Mouse (Mus musculus): ENCODE data around the gene Kat6b. TPM values are rescaled to one million over a fixed set of nuclear protein-coding genes. Genes with fewer than 3 reads are reported as not detected.
"Not testable (repeated sequence)": the region's sequence is repeated elsewhere in the genome, so short reads cannot be mapped to it uniquely, and the experiment has no call there.

The Kat6b gene
- total RNA-seq (2021) = 10 to 100 TPM; 33.4 to 37.3 TPM
- 9.5 and 12.3 TPM in 2 replicates for polyA plus RNA-seq (2012; rRNA removed)
- long read RNA-seq = 0 reads

DNA sequence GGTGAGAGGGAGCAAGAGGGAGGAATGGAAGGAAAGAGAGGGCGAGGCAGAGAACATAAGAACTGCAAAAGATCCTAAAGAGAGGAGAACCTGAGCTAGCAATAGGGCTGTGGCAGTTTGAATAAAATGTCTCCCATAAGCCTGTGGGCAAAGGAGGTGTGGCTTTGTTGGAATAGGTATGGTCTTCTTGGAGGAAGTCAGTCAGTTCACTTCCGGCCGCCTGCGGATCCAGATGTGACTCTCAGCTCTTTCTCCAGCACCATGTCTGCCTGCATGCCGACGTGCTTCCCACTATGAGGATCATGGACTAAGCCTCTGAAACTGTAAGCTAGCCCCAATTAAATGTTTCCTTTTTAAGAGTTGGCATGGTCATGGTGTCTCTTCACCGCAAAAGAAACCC, at the start of gene Kat6b:
TSS of gene Kat6b (plus strand) at position 204 of the 400 bp plus-strand sequence.
- no peak for DNase-seq

DNA sequence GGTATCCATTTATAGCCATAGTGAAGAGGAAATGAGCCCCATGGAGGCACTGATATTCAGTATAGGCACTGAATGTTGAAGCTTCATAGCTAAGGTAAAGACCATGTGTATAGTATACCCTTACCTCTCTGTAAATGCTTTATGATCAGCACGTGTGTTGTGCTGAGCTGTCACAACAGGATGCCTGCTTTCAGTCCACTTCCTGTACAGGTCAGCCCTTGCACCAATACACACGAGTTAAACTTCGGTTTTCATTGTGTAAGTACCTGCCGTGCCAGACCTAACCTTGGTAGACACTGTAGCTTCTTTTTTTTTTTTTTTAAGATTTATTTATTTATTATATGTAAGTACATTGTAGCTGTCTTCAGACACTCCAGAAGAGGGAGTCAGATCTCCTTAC, 47.8 kb upstream of the Kat6b start:
- DNase-seq = no peak

DNA sequence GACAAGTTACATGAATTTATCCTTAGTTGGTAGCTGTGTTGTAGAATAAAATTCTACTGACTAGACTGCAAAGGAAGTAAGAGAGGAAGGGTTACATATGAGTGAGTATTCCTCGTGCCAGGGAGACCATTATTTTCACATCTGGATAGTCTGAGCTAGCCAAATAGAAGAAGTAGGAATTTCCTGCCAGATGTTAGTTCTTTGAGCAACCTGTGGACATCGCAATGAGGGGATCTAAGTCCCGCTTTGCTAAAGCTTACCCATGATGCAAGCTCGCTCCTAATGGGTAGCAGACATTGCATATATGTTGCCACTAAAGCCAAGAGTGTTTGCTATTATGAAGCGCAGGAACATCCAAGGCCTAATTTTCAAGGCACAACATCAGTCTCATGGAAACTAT, 47.2 kb upstream of the Kat6b start:
- no peak for DNase-seq

DNA sequence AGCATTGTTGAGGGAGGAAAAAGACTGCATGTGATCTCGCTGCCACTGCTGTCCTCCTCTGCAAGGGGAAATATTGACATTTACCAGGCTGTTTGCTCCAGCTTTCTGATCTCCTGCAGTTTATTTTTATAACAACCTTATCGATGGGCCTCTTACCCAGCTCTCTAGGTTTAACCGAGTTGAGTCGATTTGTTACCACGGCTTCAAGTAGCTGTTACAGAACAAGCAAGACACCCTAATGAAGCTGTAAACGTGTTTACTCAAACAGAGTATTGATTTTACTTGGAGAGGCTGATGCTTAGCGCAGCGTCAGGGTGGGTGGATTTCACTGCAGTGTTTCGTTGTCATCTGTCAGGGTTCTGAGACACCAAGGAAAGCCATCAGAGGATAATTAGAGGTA, 46.5 kb upstream of the Kat6b start:
- DNase-seq = no peak

DNA sequence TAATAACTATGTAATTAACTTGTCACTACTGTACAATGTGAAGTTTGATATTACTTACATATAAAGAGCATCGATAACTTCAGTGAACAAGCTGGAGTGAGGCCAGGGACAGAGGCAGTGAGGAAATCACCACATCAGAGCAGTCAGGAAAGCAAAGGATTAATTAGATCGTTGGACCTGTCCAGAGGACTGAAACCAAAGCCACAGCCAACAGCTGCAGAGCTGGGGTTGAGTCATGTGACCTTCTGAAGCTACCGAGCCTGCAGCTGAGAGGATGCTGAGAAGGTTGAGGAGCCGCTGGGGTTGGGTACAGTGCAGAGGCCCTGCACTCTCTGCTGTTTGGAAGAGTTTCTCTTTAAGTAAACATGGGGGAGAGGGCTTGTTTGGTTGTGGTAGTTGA, 41.4 kb upstream of the Kat6b start:
- peak; percentile 57 for DNase-seq

DNA sequence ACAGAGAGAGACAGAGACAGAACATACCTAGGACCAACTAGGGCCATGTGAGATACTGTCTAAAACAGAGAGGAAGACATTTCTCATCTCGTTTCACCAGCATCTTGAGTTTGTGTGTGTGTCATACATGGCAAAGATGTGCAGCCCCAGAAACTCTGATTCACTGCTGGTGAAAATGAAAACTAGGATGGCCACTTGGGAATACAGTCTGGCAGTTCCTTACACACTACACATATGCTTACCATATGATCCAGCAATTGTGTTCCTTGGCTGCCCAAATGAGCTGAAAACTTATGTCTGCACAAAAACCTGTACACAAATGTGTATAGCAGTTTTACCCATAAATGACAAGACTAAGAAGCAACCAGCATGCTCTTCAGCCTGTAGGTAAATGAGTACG, 40.7 kb upstream of the Kat6b start:
- DNase-seq = no peak

- no peak for DNase-seq
These were observed 39.3 kb upstream of the Kat6b start for GRCm38 (mm10) chr14:21441772-21442533.

DNA sequence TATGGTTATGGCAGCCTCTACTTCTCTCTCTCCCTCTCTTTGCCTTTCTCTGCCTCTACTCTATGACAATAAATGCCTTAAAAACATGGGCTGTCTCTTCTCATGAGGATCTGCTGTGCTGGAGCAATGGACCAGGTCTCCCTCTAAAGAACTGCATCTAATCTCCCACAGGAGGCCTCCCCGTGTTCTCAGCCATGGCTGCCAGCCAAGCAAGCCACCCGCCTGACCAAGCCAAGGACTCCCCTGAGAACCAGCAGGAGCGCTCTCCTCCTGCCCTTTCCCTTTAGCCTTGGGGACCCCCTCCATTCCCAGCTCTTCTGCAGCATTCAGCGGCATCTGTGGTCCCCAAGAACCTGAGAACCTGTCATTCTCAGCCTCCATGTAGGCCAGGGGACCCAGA, 28.7 kb upstream of the Kat6b start:
- peak; percentile 61 for DNase-seq

GRCm38 (mm10) chr14:21453896-21454295, 27.3 kb upstream of the Kat6b start:
- DNase-seq = no peak

DNA sequence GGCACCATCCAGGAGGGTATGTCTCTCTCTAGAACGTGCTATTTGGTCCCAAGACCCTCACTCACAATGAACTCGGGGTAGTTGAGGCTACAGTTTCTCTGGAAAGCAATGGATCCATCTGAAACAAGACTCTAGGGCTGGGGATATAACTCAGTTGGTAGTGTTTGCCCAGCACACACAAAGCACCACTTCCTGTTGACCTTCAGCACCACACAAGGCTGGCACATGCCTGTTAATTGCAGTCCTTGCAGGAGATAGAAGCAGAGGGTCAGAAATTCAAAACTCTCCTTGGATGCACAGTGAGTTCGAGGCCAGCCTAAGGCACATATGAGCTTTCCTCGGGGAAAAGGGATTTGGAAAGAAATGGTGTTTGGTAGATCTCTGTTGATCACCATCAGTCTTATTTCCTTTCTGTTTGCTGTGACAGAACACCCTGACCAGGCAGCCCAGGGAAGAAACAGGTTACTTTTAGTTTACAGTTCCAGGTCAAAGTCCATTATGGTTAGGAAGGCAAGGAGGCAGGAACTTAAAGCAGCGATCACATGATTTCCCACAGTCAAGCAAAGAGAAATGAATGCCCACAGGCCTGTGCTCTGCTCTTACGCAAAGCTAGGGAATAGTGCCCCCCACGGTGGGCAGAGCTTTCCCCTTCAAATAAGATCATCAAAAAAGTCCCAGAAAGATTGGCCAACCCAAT, 25.4 kb upstream of the Kat6b start:
- DNase-seq = no peak

- DNase-seq = peak; percentile 55
These were observed 24.7 kb upstream of the Kat6b start for GRCm38 (mm10) chr14:21456526-21456925.

DNA sequence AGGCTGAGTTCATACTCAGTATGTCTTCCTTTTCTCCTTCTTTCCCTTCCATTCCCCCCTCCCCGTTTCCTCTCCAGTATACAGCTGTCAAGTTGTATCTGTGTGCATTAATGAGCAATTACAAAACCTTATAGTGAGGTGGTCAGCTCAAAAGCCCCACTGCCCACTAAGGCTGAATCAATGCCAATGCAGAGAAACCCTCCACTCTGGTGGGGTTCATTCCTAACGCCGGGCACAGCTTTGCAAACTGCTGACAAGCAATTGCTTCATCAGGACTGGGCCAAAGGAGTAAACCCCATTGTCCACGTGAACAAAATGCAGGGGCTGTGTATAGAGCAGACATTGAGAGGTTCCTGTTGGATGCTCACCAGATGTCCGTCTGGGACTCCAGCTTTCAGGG, 23.4 kb upstream of the Kat6b start:
- no peak for DNase-seq

GRCm38 (mm10) chr14:21458696-21459095, 22.5 kb upstream of the Kat6b start:
- no peak for DNase-seq

DNA sequence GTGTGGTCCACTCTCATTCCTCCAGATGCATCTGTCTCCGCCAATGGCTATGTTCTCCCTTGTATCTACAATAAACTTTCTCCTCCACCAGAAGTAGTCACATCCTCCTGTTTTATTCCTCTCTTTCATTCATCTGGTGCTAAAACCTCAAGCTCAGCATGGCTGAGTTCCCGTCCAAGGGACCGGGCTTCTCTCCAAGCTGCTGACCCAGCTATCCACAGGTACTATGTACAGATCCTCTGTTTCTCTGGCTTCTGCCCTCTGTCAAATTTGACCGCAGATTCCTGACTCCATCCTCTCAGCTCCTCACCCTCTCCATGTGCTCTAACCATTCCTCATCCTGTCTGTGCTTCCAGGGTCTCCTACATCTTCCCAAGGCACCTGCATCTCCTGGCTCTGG, 22.1 kb upstream of the Kat6b start:
- no peak for DNase-seq

GRCm38 (mm10) chr14:21462398-21462797, 18.8 kb upstream of the Kat6b start:
- DNase-seq = peak; percentile 41

DNA sequence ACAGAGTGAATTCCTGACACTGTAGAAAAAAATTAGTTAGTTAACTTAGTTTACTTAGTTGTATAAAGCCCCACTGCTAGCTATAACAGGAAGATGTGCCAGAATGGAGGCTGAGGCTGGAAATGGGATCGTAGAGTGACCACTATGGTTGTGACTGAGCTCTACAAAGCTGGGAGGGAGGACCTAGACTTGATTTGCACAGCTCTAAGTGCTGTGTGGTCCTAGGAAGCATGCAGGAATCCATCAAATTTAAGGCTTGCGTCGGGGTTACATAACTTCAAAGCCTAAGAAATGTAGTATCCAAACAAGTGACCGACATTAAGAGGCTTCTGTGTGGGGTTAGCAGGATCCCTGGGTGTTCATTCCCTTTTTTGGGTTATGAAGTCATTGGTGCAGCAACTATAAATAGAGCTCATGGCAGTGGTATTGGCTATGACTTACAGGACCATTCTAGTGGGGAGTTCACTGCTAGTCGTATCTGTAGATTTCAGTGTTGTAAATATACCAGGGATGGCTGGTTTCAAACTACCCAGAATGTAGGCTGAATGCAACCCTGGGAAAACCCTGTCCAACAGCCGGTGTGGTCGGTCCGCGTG, 18.0 kb upstream of the Kat6b start:
- DNase-seq = no peak

DNA sequence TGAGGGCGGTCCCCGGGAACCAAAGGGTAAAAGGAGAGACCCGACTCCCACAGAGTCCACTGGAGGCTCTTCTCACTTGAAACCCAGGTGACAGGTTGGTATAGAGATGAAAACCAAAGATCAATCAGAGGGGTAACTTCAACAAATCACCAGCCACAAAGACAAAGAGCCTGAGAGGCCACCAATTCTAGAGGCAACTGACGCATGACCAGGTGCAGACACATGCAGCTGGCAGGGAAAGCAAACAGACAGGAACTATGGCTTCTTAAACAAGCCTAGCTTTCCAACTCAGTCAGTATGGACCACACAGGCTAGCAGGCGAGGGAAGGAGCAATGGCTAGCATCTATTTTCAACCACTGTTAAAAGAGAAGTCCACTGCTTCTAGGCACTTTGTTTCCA, 10.8 kb upstream of the Kat6b start:
- no peak for DNase-seq

- DNase-seq = no peak
These were observed 9.3 kb upstream of the Kat6b start for GRCm38 (mm10) chr14:21471975-21472374.

DNA sequence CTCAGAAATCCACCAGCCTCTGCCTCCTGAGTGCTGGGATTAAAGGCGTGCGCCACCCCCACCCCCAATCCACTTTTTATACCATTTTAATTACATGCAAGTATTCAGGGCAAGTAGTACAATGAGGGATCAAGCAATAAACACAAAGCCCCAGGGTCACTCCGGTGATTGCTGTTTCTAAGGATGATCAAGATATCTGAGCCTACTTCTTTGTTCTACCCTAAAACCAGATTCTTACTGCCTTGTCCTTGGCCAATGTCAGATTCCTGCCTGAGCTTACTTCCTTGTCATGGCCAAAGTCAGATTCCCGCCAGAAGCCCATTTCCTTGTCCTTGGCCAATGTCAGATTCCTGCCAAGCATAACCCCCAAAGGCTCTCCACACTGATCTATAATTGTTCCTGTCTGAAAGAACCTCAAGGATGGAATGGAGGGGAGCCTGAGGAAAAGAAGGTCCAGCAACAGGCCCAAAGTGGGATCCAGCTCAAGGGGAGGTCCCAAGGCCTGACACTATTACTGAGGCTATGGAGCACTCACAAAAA, 6.6 kb upstream of the Kat6b start:
- not testable (repeated sequence) for DNase-seq

DNA sequence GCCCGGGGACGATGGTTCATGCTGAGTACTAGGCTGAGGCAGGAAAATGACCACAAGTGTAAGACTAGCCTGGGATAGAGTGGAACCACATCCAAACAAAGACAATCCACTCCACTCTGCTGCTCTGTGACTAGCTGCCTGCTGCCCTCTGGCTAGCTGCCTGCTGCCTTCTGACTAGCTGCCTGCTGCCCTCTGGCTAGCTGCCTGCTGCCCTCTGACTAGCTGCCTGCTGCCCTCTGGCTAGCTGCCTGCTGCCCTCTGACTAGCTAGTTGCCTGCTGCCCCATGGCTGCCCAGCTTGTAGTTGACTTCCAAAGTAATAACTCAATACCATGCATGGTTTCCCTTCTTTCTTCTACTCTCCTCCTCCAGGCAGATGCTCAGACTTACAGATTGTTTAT, 4.1 kb upstream of the Kat6b start:
- peak; percentile 29 for DNase-seq

GRCm38 (mm10) chr14:21479566-21479965, 1.7 kb upstream of the Kat6b start:
- no peak for DNase-seq

DNA sequence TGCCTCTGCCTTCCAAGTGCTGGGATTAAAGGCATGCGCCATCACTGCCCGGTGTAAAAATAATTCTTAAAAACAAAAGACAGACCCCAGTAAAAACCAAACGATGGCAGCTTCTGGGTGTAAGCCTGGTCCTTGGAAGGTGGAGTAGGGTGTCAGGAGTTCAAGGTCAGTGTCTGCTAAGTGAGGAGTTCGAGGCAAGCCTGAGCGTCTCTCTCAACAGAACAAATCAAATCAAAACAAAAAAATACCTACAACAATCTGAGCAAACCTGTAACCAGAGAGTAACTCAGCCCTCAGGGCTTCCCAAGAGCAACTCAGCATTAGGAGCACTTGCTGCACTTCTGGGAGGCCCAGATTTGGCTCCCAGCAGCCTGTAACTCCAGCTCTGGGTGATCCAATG, 1.0 kb upstream of the Kat6b start:
- DNase-seq = no peak

GRCm38 (mm10) chr14:21484199-21484598, 3.0 kb downstream of the Kat6b start:
- DNase-seq = no peak
